Mouse (Mus musculus): ENCODE results near the gene Rpl36a. TPM values are rescaled to one million over a fixed set of nuclear protein-coding genes. Genes with fewer than 3 reads are reported as not detected.
"Not testable (repeated sequence)": the region's sequence is repeated elsewhere in the genome, so short reads cannot be mapped to it uniquely, and the experiment has no call there.

Rpl36a gene
- 89.6 and 117 TPM in 2 replicates for polyA plus RNA-seq (2012; rRNA removed)

DNA sequence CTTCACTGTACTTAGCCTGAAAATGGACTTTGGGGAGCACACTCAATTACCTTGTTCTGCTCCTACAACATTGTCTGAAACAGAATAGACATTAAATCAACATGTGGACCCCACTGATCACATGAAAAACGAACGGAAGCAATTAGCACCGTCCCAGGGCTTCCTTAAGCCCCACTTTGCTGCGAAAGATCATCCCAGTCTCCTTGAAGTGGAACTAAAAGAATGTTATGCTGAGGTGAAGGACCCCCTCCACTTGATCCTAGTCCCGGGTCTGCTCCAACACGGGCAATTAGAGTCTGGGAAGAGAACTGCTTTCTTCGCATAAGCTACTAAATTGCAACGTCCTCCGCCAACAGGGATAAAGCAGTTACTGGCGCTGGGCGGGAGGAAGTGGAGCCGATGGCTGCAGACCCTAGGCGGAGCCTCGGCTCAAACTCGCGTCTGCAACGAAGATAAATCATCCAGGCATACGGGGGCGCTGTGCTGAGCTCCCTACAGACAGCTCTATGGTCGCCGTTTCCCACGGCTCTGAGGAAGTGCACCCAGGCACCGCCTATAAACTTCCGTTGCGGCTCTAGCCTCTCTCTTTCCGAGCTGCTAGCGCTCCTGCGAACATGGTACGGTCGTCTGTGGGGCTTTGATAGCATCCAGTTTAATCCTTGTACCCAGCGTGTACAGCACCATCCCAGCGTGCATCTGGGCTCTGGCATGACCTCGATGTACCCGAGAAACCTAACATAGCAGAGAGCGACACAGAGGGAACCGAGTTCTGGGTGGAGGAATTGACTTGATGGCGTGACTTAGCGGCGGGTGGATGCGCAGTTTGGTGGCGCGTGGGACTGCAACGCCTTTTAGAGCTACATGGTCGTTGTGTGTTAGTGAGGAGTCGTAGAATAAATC lies at the start of gene Rpl36a:
Gene Rpl36a (plus strand): TSS at position 552 of the 900 bp plus-strand sequence.
- H3K4me1 ChIP-seq (ENCODE audit: control insufficient read depth, insufficient read depth, insufficient read length): no peaks in the 10 kb centered on the region; the same call in 1 of the 2 replicates
- TF ChIP-seq POLR2A (IDR thresholded peaks at IDR 0.05; ENCODE audit: low read depth, low read length) (peak; percentile 91), CTCF (IDR thresholded peaks at IDR 0.05; ENCODE audit: extremely low read depth, insufficient read depth, insufficient read length, insufficient replicate concordance) (peak; percentile 58; the same call in 1 of the 2 replicates)
- peaks cover 3% of the 10 kb centered on the region; the same call in 1 of the 2 replicates for H3K36me3 ChIP-seq (ENCODE audit: control insufficient read depth, insufficient read depth, low read length)
- peak; percentile 81 to 86 for DNase-seq (ENCODE audit: low read depth in 1 of 2, low spot score in 2 of 2)
- peak within 1 kb of the TSS; percentile 66 for H3K4me3 ChIP-seq (ENCODE audit: extremely low read depth, insufficient read depth, insufficient read length)
- no peaks in the 10 kb centered on the region for H3K27me3 ChIP-seq (ENCODE audit: control insufficient read depth, insufficient read depth, low read length)
- peak within 1 kb of the TSS; percentile 72 for H3K27ac ChIP-seq (ENCODE audit: insufficient read depth, low read length)
- 27% methylated on average over 45 of the region's 45 CpGs for WGBS

DNA sequence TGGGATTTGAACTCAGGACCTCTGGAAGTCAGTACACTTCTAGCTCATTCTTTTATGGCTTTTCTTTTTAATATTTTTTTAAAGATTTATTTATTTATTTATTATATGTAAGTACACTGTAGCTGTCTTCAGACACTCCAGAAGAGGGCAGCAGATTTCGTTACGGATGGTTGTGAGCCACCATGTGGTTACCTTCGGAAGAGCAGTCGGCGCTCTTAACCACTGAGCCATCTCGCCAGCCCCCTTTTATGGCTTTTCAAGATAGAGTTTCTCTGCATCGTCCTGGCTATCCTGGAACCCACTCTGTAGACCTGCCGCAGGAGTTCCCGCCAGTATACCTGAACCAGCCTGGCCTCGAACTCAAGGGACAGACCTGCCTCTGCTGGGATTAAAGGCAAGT lies 45.7 kb upstream of the Rpl36a start:
- WGBS: 50% methylated on average over 10 of the region's 10 CpGs
- not testable (repeated sequence) for H3K27me3 ChIP-seq (ENCODE audit: control insufficient read depth, insufficient read depth, low read length); H3K36me3 ChIP-seq (ENCODE audit: control insufficient read depth, insufficient read depth, low read length); H3K27ac ChIP-seq (ENCODE audit: insufficient read depth, low read length); H3K4me1 ChIP-seq (ENCODE audit: control insufficient read depth, insufficient read depth, insufficient read length); H3K4me3 ChIP-seq (ENCODE audit: extremely low read depth, insufficient read depth, insufficient read length)
- DNase-seq (ENCODE audit: low read depth in 1 of 2, low spot score in 2 of 2): peak in 1 of 2 experiments; percentile 19

DNA sequence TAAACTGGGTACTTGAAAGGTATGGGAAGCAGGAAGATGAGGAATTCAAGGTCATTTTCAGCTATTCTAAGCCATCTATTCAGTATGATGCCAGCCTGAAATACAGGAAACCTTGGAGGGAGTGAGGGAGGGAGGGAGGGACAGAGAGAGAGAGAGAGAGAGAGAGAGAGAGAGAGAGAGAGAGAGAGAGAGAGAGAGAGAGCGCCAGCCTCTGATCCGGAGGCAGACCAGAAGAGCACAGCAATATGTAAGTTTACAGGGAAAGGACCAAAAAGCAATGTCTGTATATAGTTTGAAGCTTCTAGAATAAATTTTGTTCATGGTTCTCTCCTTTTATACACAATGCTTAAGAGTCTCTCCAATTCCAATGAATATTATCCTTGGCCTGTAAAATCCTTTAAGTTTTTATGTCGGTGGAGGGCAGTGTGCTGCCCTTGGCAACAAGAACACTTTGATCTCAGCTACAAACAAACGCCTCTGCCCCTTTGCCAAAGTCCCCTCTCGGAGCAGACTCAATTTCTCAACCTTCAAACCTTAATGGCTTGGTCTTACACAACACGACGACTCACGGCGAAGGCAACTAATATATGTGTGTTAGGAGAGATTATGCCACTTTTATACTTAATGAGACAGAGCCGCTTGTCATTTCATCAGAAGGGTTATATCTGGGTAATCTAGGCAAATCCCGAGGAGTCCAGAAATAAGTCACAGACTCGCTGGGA lies 44.9 kb upstream of the Rpl36a start:
- Histone ChIP-seq H3K36me3 (ENCODE audit: control insufficient read depth, insufficient read depth, low read length) (no peaks in the 10 kb centered on the region), H3K27me3 (ENCODE audit: control insufficient read depth, insufficient read depth, low read length) (no peaks in the 10 kb centered on the region), H3K27ac (ENCODE audit: insufficient read depth, low read length) (no peak overlapping the region), H3K4me1 (ENCODE audit: control insufficient read depth, insufficient read depth, insufficient read length) (peaks cover 2% of the 10 kb centered on the region; the same call in 1 of the 2 replicates), H3K4me3 (ENCODE audit: extremely low read depth, insufficient read depth, insufficient read length) (peak overlapping the region; percentile 98)
- no peak for TF ChIP-seq CTCF (IDR thresholded peaks at IDR 0.05; ENCODE audit: extremely low read depth, insufficient read depth, insufficient read length, insufficient replicate concordance)
- 27% methylated on average over 12 of the region's 12 CpGs for WGBS
- no peak for DNase-seq (ENCODE audit: low read depth in 1 of 2, low spot score in 2 of 2)

DNA sequence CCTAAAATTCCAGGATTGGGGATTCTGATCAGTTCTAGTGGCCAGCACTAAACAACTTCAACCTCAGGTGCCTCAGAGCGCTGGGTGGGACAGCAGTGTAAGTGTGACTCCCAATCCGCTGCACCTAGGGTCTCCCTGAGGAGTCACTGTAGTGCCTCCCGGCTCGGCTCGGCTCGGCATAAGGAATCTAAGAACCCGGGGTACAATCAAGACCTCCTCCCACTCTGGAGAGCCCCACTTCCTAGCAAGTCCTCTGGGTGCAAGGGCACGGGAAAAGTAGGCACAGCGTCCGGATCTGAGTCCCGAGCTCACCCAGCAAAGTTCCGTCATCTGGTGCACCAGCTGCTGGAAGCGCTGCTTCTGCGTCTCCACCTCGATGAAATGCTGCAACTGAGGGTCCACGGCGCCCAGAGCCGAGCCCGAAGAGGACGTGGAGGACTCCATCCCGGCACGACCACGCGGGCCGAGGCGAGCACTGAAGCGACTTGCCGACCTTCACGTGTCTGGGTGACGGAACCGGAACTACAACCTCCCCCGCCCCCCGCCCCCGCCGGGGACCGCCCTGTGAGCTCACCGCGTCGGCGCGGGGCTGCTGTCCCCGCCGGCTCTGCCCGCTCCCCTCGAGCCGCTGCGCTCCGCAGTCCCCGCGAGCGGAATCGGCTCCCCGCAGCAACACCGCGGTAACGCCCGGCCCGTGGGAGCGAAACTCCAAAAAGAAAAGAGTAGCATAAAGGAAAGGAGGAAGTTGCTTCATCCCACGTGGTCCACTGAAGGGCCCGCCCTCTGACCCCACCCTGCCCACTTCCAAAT lies 44.1 kb upstream of the Rpl36a start, which contains the start of gene Timm8a1:
Gene Timm8a1 (minus strand): TSS at position 721 of the 810 bp plus-strand sequence.
- H3K4me3 ChIP-seq (ENCODE audit: extremely low read depth, insufficient read depth, insufficient read length): peak within 1 kb of the TSS; percentile 98
- peak; percentile 32 to 49 for DNase-seq (ENCODE audit: low read depth in 1 of 2, low spot score in 2 of 2)
- peak within 1 kb of the TSS; percentile 97 for H3K27ac ChIP-seq (ENCODE audit: insufficient read depth, low read length)
- H3K4me1 ChIP-seq (ENCODE audit: control insufficient read depth, insufficient read depth, insufficient read length): peaks cover 2% of the 10 kb centered on the region; the same call in 1 of the 2 replicates
- WGBS: 38% methylated on average over 34 of the region's 61 CpGs
- no peaks in the 10 kb centered on the region for H3K27me3 ChIP-seq (ENCODE audit: control insufficient read depth, insufficient read depth, low read length)
- TF ChIP-seq CTCF (IDR thresholded peaks at IDR 0.05; ENCODE audit: extremely low read depth, insufficient read depth, insufficient read length, insufficient replicate concordance) (no peak), POLR2A (IDR thresholded peaks at IDR 0.05; ENCODE audit: low read depth, low read length) (no peak)
- no peaks in the 10 kb centered on the region for H3K36me3 ChIP-seq (ENCODE audit: control insufficient read depth, insufficient read depth, low read length)

DNA sequence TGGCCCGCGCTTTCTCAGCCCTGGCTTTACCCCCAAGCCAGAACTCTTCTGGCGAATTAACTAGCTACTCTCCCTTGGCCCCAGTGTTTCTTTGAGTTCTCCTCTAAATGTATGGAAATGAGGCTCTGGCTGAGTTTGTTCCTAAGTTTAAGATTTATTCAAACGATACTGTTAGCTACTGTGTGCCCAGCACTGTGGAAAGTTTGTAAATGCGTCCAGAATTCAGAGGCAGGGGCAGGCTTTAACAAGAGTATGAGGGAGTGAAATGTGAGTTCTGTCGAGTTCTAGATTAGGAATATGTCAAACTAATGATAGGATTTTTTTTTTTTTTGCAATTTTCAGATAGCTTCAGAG lies 43.5 kb upstream of the Rpl36a start:
- Histone ChIP-seq H3K27ac (ENCODE audit: insufficient read depth, low read length) (no peak overlapping the region), H3K36me3 (ENCODE audit: control insufficient read depth, insufficient read depth, low read length) (no peaks in the 10 kb centered on the region), H3K27me3 (ENCODE audit: control insufficient read depth, insufficient read depth, low read length) (no peaks in the 10 kb centered on the region), H3K4me1 (ENCODE audit: control insufficient read depth, insufficient read depth, insufficient read length) (peaks cover 2% of the 10 kb centered on the region; the same call in 1 of the 2 replicates), H3K4me3 (ENCODE audit: extremely low read depth, insufficient read depth, insufficient read length) (peak overlapping the region; percentile 98)
- TF ChIP-seq POLR2A (IDR thresholded peaks at IDR 0.05; ENCODE audit: low read depth, low read length) (no peak), CTCF (IDR thresholded peaks at IDR 0.05; ENCODE audit: extremely low read depth, insufficient read depth, insufficient read length, insufficient replicate concordance) (no peak)
- WGBS: 33% methylated on average over 6 of the region's 6 CpGs
- DNase-seq (ENCODE audit: low read depth in 1 of 2, low spot score in 2 of 2): no peak

DNA sequence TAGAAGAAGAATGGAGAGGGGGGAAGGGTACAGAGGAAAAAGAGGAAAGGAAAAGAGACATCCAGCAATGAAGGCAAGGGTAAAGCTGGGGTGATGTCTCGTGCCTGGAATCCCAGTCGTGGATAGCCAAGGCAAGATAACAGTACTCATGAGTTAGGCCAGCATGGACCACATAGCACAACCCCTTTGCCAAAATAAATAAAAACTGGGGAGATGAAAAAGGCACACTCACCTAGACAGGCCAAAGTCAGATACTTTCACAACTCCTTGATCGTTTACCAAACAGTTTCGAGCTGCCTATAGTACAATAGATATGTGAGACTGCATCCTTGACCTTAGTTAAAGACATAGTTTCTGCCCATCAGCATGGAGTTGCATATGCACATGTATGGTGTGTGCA lies 38.1 kb upstream of the Rpl36a start:
- Histone ChIP-seq H3K4me1 (ENCODE audit: control insufficient read depth, insufficient read depth, insufficient read length) (no peaks in the 10 kb centered on the region), H3K27me3 (ENCODE audit: control insufficient read depth, insufficient read depth, low read length) (no peaks in the 10 kb centered on the region), H3K4me3 (ENCODE audit: extremely low read depth, insufficient read depth, insufficient read length) (no peak overlapping the region), H3K36me3 (ENCODE audit: control insufficient read depth, insufficient read depth, low read length) (peaks cover 7% of the 10 kb centered on the region; the same call in 1 of the 2 replicates), H3K27ac (ENCODE audit: insufficient read depth, low read length) (no peak overlapping the region)
- no peak for DNase-seq (ENCODE audit: low read depth in 1 of 2, low spot score in 2 of 2)
- WGBS: 89% methylated on average over 4 of the region's 4 CpGs
- TF ChIP-seq CTCF (IDR thresholded peaks at IDR 0.05; ENCODE audit: extremely low read depth, insufficient read depth, insufficient read length, insufficient replicate concordance): no peak
- no peak for TF ChIP-seq POLR2A (IDR thresholded peaks at IDR 0.05; ENCODE audit: low read depth, low read length)
